Mouse (Mus musculus) urinary bladder, postnatal 10 days (tissue): Measurements from ENCODE around the gene Prss58.

ENCODE experiments used
- DNase-seq: peaks from one replicate; pipeline ENCODE4 v3.0.0; 2022; ENCODE audit warnings: low spot score

Prss58 gene

GRCm38 (mm10) chr6:40900287-40900686 lies at the start of gene Prss58:
Prss58 (minus strand) TSS chr6:40900387.
- no peak for DNase-seq

GRCm38 (mm10) chr6:40940457-40940856 lies 40.3 kb upstream of the Prss58 start, which contains the start of gene 1700074P13Rik:
1700074P13Rik (minus strand) TSS chr6:40940557.
- no peak for DNase-seq

- no peak for DNase-seq
Observed at GRCm38 (mm10) chr6:40919954-40920353, 19.8 kb upstream of the Prss58 start.

GRCm38 (mm10) chr6:40894716-40895115 lies 5.5 kb downstream of the Prss58 start:
- no peak for DNase-seq

- DNase-seq = no peak
Observed at GRCm38 (mm10) chr6:40893577-40893976, 6.6 kb downstream of the Prss58 start.

GRCm38 (mm10) chr6:40891754-40892153 lies 8.4 kb downstream of the Prss58 start:
- DNase-seq = no peak

GRCm38 (mm10) chr6:40890973-40891372 lies 9.2 kb downstream of the Prss58 start:
- no peak for DNase-seq

- DNase-seq = no peak
Observed at GRCm38 (mm10) chr6:40887394-40887793, 12.8 kb downstream of the Prss58 start, which contains the start of gene Moxd2. Moxd2 (minus strand) TSS chr6:40887494.

GRCm38 (mm10) chr6:40845283-40845682 lies 54.9 kb downstream of the Prss58 start:
- DNase-seq = no peak
